Mouse (Mus musculus) embryonic facial prominence, embryonic 11.5 days (tissue): ENCODE data around the gene Cyth2. TPM values are rescaled to one million over a fixed set of nuclear protein-coding genes. Genes with fewer than 3 reads are reported as not detected.

Experiments used
- ATAC-seq: fragments of 200-750 bp; cut with Nextera tagmentation; replicated peaks from 2 replicates; pipeline ENCODE4 v1.8.0; 2017; ENCODE audit warnings: low read depth; ENCODE audit not compliant: insufficient number of reproducible peaks, low FRiP score, low TSS enrichment
- DNase-seq: peaks from one replicate; pipeline ENCODE4 v3.0.0-alpha.2; 2015; ENCODE audit warnings: low spot score
- H3K27ac ChIP-seq: fragments of 300-500 bp; sonication (generic); replicated peaks from 2 replicates; pipeline ENCODE4 v1.5.1; 2014; ENCODE audit warnings: mild to moderate bottlenecking, low read depth, low read length, control low read depth
- H3K27me3 ChIP-seq: fragments of 300-500 bp; sonication (generic); 2 replicates; pipeline ENCODE4 v1.6.1; 2014; ENCODE audit warnings: mild to moderate bottlenecking, low read length, moderate library complexity, mixed read lengths; ENCODE audit not compliant: control insufficient read depth, insufficient read depth
- H3K36me3 ChIP-seq: fragments of 300-500 bp; sonication (generic); replicated peaks from 2 replicates; pipeline ENCODE4 v1.6.1; 2014; ENCODE audit warnings: low read depth, mild to moderate bottlenecking, low read length, moderate library complexity, mixed read lengths; ENCODE audit not compliant: control insufficient read depth, insufficient read depth
- H3K4me1 ChIP-seq: fragments of 300-500 bp; sonication (generic); 2 replicates; pipeline ENCODE4 v1.6.1; 2014; ENCODE audit warnings: low read length, mixed read lengths; ENCODE audit not compliant: control insufficient read depth, insufficient read depth
- H3K4me2 ChIP-seq: fragments of 300-500 bp; sonication (generic); 2 replicates; pipeline ENCODE4 v1.6.1; 2014; ENCODE audit warnings: low read depth, mild to moderate bottlenecking, control low read depth, low read length, moderate library complexity
- H3K4me3 ChIP-seq: fragments of 300-500 bp; sonication (generic); 2 replicates; pipeline ENCODE4 v1.5.1; 2014; ENCODE audit warnings: low read depth, low read length, control low read depth
- H3K9ac ChIP-seq: fragments of 300-500 bp; sonication (generic); replicated peaks from 2 replicates; pipeline ENCODE4 v1.6.1; 2014; ENCODE audit warnings: mild to moderate bottlenecking, control low read depth, low read length
- H3K9me3 ChIP-seq: fragments of 300-500 bp; sonication (generic); replicated peaks from 2 replicates; pipeline ENCODE4 v1.6.1; 2016; ENCODE audit warnings: mild to moderate bottlenecking, low read length, inconsistent platforms, mixed read lengths; ENCODE audit not compliant: control insufficient read depth
- WGBS: fragments of 180-500 bp; shearing (Covaris S2); extraction: QIAGEN DNeasy Blood & Tissue Kit; methylation state at CpG from one replicate; pipeline ENCODE4 v1.1.7; 2014; 5-methylcytosine and 5-hydroxymethylcytosine counted together
- polyA plus RNA-seq: library from polyadenylated mRNA; unstranded; fragments of >200 nt; fragmentation: Nextera tagmentation; extraction: Ambion mirVana; gene quantifications from 2 replicates; pipeline ENCODE4 v1.2.1, GENCODE M21; 2014

Cyth2 gene
- polyA plus RNA-seq, 1 experiment from 2014 or later: 170 TPM

GRCm38 (mm10) chr7:45797661-45798510 lies 16.5 kb downstream of the Cyth2 start:
- peaks cover 11% of the 10 kb centered on the region for H3K27me3 ChIP-seq
- H3K36me3 ChIP-seq: no peaks in the 10 kb centered on the region; the same call in 1 of the 2 replicates

GRCm38 (mm10) chr7:45796950-45797349 lies 17.4 kb downstream of the Cyth2 start:
- Histone ChIP-seq H3K9ac (no peak overlapping the region), H3K27ac (no peak overlapping the region), H3K4me3 (no peak overlapping the region), H3K4me2 (no peak overlapping the region), H3K36me3 (peaks cover 7% of the 10 kb centered on the region), H3K9me3 (no peaks in the 10 kb centered on the region), H3K27me3 (peaks cover 11% of the 10 kb centered on the region), H3K4me1 (peaks cover 12% of the 10 kb centered on the region)
- DNase-seq (no peak), ATAC-seq (no peak)
- 42% methylated on average over 6 of the region's 6 CpGs for WGBS

More at GRCm38 (mm10) chr7:45797661-45798510, 16.5 kb downstream of the Cyth2 start:
- Histone ChIP-seq H3K9ac (peak overlapping the region; percentile 57), H3K9me3 (no peaks in the 10 kb centered on the region), H3K27ac (no peak overlapping the region), H3K4me2 (peak overlapping the region; percentile 90), H3K4me3 (peak overlapping the region; percentile 42), H3K4me1 (peaks cover 12% of the 10 kb centered on the region)
- no peak for ATAC-seq
- no peak for DNase-seq
- WGBS: under 1% methylated on average over 57 of the region's 60 CpGs

GRCm38 (mm10) chr7:45794971-45795370 lies 19.4 kb downstream of the Cyth2 start:
- 93% methylated on average over 28 of the region's 29 CpGs for WGBS
- DNase-seq: no peak
- Histone ChIP-seq H3K27me3 (peaks cover 11% of the 10 kb centered on the region), H3K36me3 (peaks cover 13% of the 10 kb centered on the region), H3K9me3 (no peaks in the 10 kb centered on the region), H3K9ac (no peak overlapping the region), H3K4me2 (no peak overlapping the region), H3K27ac (no peak overlapping the region), H3K4me1 (peaks cover 12% of the 10 kb centered on the region), H3K4me3 (no peak overlapping the region)
- ATAC-seq: no peak

GRCm38 (mm10) chr7:45793969-45794585 lies 20.3 kb downstream of the Cyth2 start:
- 83% methylated on average over 33 of the region's 44 CpGs for WGBS
- Histone ChIP-seq H3K27me3 (peaks cover 11% of the 10 kb centered on the region), H3K4me2 (no peak overlapping the region), H3K4me3 (no peak overlapping the region), H3K4me1 (peaks cover 12% of the 10 kb centered on the region), H3K9me3 (no peaks in the 10 kb centered on the region), H3K36me3 (peaks cover 19% of the 10 kb centered on the region), H3K27ac (no peak overlapping the region), H3K9ac (no peak overlapping the region)
- DNase-seq (no peak), ATAC-seq (no peak)

- peaks cover 21% of the 10 kb centered on the region for H3K36me3 ChIP-seq
- no peak overlapping the region for H3K4me3 ChIP-seq
- H3K9me3 ChIP-seq: no peaks in the 10 kb centered on the region
- H3K27ac ChIP-seq: no peak overlapping the region
- H3K27me3 ChIP-seq: peaks cover 11% of the 10 kb centered on the region
- ATAC-seq (no peak), DNase-seq (no peak)
- no peak overlapping the region for H3K4me2 ChIP-seq
- no peak overlapping the region for H3K9ac ChIP-seq
- H3K4me1 ChIP-seq: peaks cover 10% of the 10 kb centered on the region
- WGBS: 83% methylated on average over 24 of the region's 24 CpGs
These were observed 21.1 kb downstream of the Cyth2 start for GRCm38 (mm10) chr7:45793240-45793639.

- no peak for DNase-seq
- Histone ChIP-seq H3K4me3 (no peak overlapping the region), H3K4me2 (no peak overlapping the region), H3K27me3 (peaks cover 2% of the 10 kb centered on the region), H3K9ac (no peak overlapping the region), H3K4me1 (no peaks in the 10 kb centered on the region), H3K27ac (no peak overlapping the region), H3K9me3 (no peaks in the 10 kb centered on the region), H3K36me3 (peaks cover 21% of the 10 kb centered on the region)
- ATAC-seq: no peak
- WGBS: 83% methylated on average over 17 of the region's 17 CpGs
These were observed 22.5 kb downstream of the Cyth2 start for GRCm38 (mm10) chr7:45791756-45792490.

GRCm38 (mm10) chr7:45790721-45791120 lies 23.7 kb downstream of the Cyth2 start:
- DNase-seq: no peak
- no peak overlapping the region for H3K27ac ChIP-seq
- no peaks in the 10 kb centered on the region; the same call in 1 of the 2 replicates for H3K27me3 ChIP-seq
- no peaks in the 10 kb centered on the region for H3K9me3 ChIP-seq
- H3K4me1 ChIP-seq: no peaks in the 10 kb centered on the region
- no peak for ATAC-seq
- H3K4me2 ChIP-seq: no peak overlapping the region
- H3K9ac ChIP-seq: no peak overlapping the region
- peaks cover 21% of the 10 kb centered on the region for H3K36me3 ChIP-seq
- 69% methylated on average over 6 of the region's 6 CpGs for WGBS
- H3K4me3 ChIP-seq: no peak overlapping the region
